Mouse (Mus musculus): ENCODE measurements around the gene Adamts2. TPM values are rescaled to one million over a fixed set of nuclear protein-coding genes. Genes with fewer than 3 reads are reported as not detected.

Gene Adamts2
- polyA plus RNA-seq, 1 experiment from 2014 or later, result 9.7 TPM

DNA sequence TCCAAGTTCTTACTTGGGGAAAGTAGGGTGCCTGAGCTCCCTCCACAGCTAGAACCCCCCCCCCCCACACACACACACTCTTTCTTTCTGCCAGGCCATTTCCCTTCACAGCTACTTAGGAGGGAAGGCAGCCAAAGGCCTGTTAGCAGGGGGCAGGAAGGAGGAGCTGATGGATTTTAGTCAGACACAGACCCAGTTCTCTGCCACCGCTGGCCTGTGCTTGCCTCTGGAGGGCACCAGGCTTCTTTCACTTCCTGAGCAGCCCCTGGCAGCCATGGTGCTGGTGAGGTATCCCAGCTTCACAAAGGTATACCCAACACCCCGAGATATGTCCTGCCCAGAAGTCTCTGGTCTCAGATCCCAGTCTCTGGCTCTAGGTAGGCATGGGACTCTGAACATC is 22.4 kb downstream of the Adamts2 start:
- WGBS, result 47% methylated on average over 2 of the region's 2 CpGs

DNA sequence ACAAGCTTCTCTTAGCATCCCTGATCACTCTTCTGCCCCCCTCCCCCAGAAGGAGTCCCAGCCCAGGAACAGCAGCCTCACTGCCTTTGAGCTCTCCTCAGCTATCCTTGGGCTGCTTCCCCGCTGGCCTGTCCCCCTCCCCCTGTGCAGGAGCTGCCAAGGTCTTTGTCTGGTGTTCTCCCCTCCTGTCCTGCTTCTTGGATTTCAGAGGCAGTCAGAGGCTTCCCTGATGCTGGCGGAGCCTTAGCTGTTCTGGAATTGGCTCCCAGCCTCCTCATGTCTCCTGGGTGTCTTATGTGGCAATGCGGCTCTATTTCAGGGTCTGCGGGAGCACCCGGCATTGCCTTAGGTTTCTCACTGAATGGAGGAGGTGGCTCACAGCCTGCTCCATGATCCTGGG is 22.8 kb downstream of the Adamts2 start:
- Histone ChIP-seq H3K27ac (peak overlapping the region; percentile 20; the same call in 1 of the 2 replicates), H3K27me3 (peaks cover 7% of the 10 kb centered on the region; the same call in 1 of the 2 replicates), H3K4me1 (replicated peaks) (peaks cover 25% of the 10 kb centered on the region), H3K4me2 (no peak overlapping the region), H3K9ac (no peak overlapping the region), H3K9me3 (replicated peaks) (no peaks in the 10 kb centered on the region), H3K36me3 (no peaks in the 10 kb centered on the region), H3K4me3 (no peak overlapping the region)
- ATAC-seq (replicated peaks; ENCODE audit: insufficient number of reproducible peaks, insufficient read depth, low FRiP score, low read depth), result no peak
- WGBS, result 41% methylated on average over 5 of the region's 5 CpGs

More for the DNA sequence above, 22.4 kb downstream of the Adamts2 start:
- no peak for ATAC-seq (replicated peaks; ENCODE audit: insufficient number of reproducible peaks, insufficient read depth, low FRiP score, low read depth)
- H3K4me1 ChIP-seq (replicated peaks), result peaks cover 25% of the 10 kb centered on the region
- H3K27me3 ChIP-seq, result peaks cover 7% of the 10 kb centered on the region; the same call in 1 of the 2 replicates
- H3K4me2 ChIP-seq, result no peak overlapping the region
- H3K36me3 ChIP-seq, result no peaks in the 10 kb centered on the region
- H3K9me3 ChIP-seq (replicated peaks), result no peaks in the 10 kb centered on the region
- H3K27ac ChIP-seq, result peak overlapping the region; percentile 20; the same call in 1 of the 2 replicates
- no peak overlapping the region for H3K9ac ChIP-seq
- no peak overlapping the region for H3K4me3 ChIP-seq

DNA sequence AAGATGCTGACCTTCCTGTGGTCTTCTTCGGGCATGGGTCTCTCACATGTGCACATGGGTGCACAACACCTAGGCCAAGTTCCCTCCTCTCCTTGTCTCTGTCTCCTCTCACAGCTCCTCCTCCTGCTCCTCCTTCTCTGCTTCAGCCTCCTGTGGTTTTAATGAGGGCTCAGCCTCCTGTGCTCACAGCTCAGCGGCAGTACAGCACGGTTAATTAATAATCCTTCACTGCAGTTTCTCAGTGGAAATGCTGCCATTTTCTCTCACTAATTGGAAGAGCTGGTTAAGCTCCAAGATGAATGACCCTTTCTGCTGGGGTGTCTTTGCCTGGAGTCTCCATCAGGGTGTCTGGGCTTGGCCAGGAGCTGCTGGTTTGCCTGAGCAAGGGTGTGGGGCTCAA is 27.0 kb downstream of the Adamts2 start:
- Histone ChIP-seq H3K27ac (no peak overlapping the region), H3K9ac (no peak overlapping the region), H3K36me3 (no peaks in the 10 kb centered on the region), H3K4me3 (no peak overlapping the region), H3K9me3 (replicated peaks) (no peaks in the 10 kb centered on the region), H3K27me3 (peaks cover 7% of the 10 kb centered on the region; the same call in 1 of the 2 replicates), H3K4me1 (replicated peaks) (peaks cover 26% of the 10 kb centered on the region), H3K4me2 (no peak overlapping the region)
- 48% methylated on average over 3 of the region's 3 CpGs for WGBS
- ATAC-seq (replicated peaks; ENCODE audit: insufficient number of reproducible peaks, insufficient read depth, low FRiP score, low read depth), result no peak

DNA sequence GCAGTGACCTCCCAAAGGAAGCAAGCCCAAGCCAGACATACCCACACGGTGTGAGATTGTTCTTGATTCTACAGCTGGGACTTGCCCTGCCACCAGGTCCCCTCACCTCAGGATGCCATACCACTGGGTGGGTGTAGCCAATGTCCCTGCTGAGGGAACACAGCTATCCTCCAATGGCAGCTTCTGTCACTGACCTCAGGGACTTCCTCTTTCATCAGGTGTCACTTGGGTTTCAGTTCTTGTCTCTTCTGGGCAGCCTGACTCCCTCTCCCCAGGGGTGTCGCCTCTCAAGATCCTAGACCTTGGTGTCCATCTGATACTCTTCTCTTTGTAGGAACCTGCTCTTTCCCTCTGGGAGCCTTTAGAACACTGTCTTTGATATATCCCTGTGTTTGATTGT is 28.6 kb downstream of the Adamts2 start:
- Histone ChIP-seq H3K9me3 (replicated peaks) (no peaks in the 10 kb centered on the region), H3K9ac (no peak overlapping the region), H3K4me1 (replicated peaks) (peaks cover 24% of the 10 kb centered on the region), H3K4me3 (no peak overlapping the region), H3K27ac (no peak overlapping the region), H3K4me2 (no peak overlapping the region), H3K36me3 (no peaks in the 10 kb centered on the region), H3K27me3 (peaks cover 2% of the 10 kb centered on the region; the same call in 1 of the 2 replicates)
- WGBS, result 65% methylated on average over 2 of the region's 2 CpGs
- ATAC-seq (replicated peaks; ENCODE audit: insufficient number of reproducible peaks, insufficient read depth, low FRiP score, low read depth), result no peak

DNA sequence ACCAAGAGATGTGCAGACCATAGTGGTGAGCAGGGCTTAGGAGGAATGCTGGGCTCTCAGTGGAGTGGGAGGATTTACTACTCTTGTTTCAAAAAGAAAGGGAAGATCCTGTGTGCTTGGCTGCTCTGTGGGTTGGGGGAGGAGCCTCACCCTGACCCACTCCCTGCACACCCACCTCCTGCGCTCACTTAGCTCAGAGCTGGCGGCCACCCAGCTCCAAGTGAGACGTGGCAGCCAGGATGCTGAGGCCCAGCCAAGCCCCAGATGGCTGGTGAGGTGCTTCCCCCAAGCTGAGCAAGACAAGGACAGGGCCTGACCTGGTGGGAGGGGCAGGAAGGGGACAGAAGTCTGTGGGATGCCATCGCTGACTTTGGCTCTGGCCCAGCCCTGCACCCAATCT is 30.4 kb downstream of the Adamts2 start:
- Histone ChIP-seq H3K4me3 (no peak overlapping the region), H3K9ac (no peak overlapping the region), H3K4me1 (replicated peaks) (peaks cover 32% of the 10 kb centered on the region), H3K36me3 (no peaks in the 10 kb centered on the region), H3K4me2 (no peak overlapping the region), H3K27me3 (no peaks in the 10 kb centered on the region), H3K27ac (peak overlapping the region; percentile 74), H3K9me3 (replicated peaks) (no peaks in the 10 kb centered on the region)
- WGBS, result 7% methylated on average over 4 of the region's 4 CpGs
- peak; percentile 91 for ATAC-seq (replicated peaks; ENCODE audit: insufficient number of reproducible peaks, insufficient read depth, low FRiP score, low read depth)

- Histone ChIP-seq H3K27me3 (no peaks in the 10 kb centered on the region), H3K9me3 (replicated peaks) (no peaks in the 10 kb centered on the region), H3K9ac (no peak overlapping the region), H3K36me3 (no peaks in the 10 kb centered on the region), H3K4me3 (no peak overlapping the region), H3K27ac (0 out of 2 replicates have a peak overlapping the region, but pooled peaks have one; percentile 10), H3K4me1 (replicated peaks) (peaks cover 32% of the 10 kb centered on the region), H3K4me2 (no peak overlapping the region)
- 61% methylated on average over 2 of the region's 2 CpGs for WGBS
- ATAC-seq (replicated peaks; ENCODE audit: insufficient number of reproducible peaks, insufficient read depth, low FRiP score, low read depth), result no peak
Measured at GRCm38 (mm10) chr11:50635051-50635590, 33.2 kb downstream of the Adamts2 start.

DNA sequence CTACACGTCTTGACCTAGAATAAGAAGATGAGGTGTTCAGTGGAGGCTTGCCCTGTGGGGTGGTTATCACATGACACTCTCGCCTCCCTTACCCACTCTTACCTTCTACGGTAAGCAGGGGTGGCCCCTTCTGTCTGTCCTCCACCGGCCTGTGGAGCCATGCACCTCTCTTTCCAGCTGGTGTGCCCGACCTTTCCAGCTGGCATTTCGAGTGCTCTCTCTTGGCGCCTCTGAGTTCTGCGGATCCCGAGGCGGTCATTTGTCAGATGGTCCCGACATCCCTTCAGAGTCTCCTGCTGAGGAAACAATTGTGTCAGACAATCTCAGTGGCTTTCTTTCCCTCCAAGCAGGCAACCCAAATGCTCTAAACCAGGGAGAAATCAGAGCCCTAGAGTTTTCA is 35.1 kb downstream of the Adamts2 start:
- Histone ChIP-seq H3K27ac (no peak overlapping the region), H3K4me1 (replicated peaks) (peaks cover 27% of the 10 kb centered on the region), H3K27me3 (no peaks in the 10 kb centered on the region), H3K4me2 (no peak overlapping the region), H3K9me3 (replicated peaks) (no peaks in the 10 kb centered on the region), H3K9ac (no peak overlapping the region), H3K4me3 (no peak overlapping the region), H3K36me3 (no peaks in the 10 kb centered on the region)
- 90% methylated on average over 11 of the region's 11 CpGs for WGBS
- ATAC-seq (replicated peaks; ENCODE audit: insufficient number of reproducible peaks, insufficient read depth, low FRiP score, low read depth), result no peak

- no peak overlapping the region for H3K4me2 ChIP-seq
- H3K9me3 ChIP-seq (replicated peaks), result no peaks in the 10 kb centered on the region
- no peak overlapping the region for H3K9ac ChIP-seq
- H3K27me3 ChIP-seq, result no peaks in the 10 kb centered on the region
- H3K36me3 ChIP-seq, result no peaks in the 10 kb centered on the region
- H3K27ac ChIP-seq, result no peak overlapping the region
- peaks cover 18% of the 10 kb centered on the region for H3K4me1 ChIP-seq (replicated peaks)
- WGBS, result 90% methylated on average over 13 of the region's 13 CpGs
- H3K4me3 ChIP-seq, result no peak overlapping the region
- no peak for ATAC-seq (replicated peaks; ENCODE audit: insufficient number of reproducible peaks, insufficient read depth, low FRiP score, low read depth)
Measured at GRCm38 (mm10) chr11:50638197-50638867, 36.4 kb downstream of the Adamts2 start.

DNA sequence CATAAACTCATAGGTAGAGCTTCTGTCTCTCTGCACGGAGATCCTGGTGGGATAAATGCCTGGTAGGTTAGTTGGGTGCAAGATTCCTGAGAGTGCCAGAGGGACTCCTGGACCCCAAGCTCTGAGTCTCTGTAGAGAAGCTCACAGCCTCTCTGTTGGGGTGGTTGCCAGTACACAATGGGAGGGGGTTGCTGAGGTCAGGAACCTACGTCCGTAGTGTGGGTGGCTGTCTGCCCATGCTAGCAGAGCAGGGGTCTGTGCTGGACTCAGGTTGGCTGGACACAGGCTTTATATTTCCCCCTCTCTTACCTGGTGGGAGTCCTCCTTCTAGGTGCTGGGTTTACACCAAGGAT is 37.0 kb downstream of the Adamts2 start:
- Histone ChIP-seq H3K36me3 (no peaks in the 10 kb centered on the region), H3K27ac (no peak overlapping the region), H3K27me3 (no peaks in the 10 kb centered on the region), H3K9me3 (replicated peaks) (no peaks in the 10 kb centered on the region), H3K4me1 (replicated peaks) (peaks cover 18% of the 10 kb centered on the region), H3K4me2 (no peak overlapping the region), H3K9ac (no peak overlapping the region), H3K4me3 (no peak overlapping the region)
- 74% methylated on average over 3 of the region's 3 CpGs for WGBS
- no peak for ATAC-seq (replicated peaks; ENCODE audit: insufficient number of reproducible peaks, insufficient read depth, low FRiP score, low read depth)

GRCm38 (mm10) chr11:50642583-50642982 is 40.7 kb downstream of the Adamts2 start:
- no peaks in the 10 kb centered on the region for H3K27me3 ChIP-seq
- no peaks in the 10 kb centered on the region for H3K9me3 ChIP-seq (replicated peaks)
- no peak for ATAC-seq (replicated peaks; ENCODE audit: insufficient number of reproducible peaks, insufficient read depth, low FRiP score, low read depth)
- H3K4me2 ChIP-seq, result no peak overlapping the region
- no peaks in the 10 kb centered on the region for H3K36me3 ChIP-seq
- H3K9ac ChIP-seq, result no peak overlapping the region
- H3K27ac ChIP-seq, result no peak overlapping the region
- peaks cover 10% of the 10 kb centered on the region for H3K4me1 ChIP-seq (replicated peaks)
- WGBS, result 41% methylated on average over 3 of the region's 3 CpGs
- H3K4me3 ChIP-seq, result no peak overlapping the region

DNA sequence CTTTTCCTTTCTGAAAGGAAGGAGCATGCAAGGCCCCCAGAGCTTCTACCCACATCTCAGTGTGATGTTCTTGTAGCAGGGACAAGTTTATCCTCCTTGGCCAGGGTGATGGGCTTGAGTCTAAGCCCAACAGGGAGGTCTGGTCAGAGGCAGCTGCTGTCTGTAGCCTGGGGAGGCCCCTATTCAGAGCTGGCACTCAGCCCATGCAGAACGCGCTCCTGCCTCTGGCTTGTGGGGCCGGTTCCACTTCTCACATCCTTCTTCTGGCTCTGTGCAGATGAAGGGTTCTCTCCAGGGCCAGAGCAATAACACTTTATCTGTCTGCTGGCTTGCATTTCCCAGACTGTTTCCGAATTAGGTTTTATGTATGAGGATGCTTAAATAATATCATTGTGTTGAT is 44.3 kb downstream of the Adamts2 start:
- Histone ChIP-seq H3K27ac (0 out of 2 replicates have a peak overlapping the region, but pooled peaks have one; percentile 45), H3K9me3 (replicated peaks) (0 out of 2 replicates have a peak, but pooled peaks cover 4% of the 10 kb centered on the region), H3K4me3 (no peak overlapping the region), H3K27me3 (no peaks in the 10 kb centered on the region), H3K4me1 (replicated peaks) (peaks cover 10% of the 10 kb centered on the region), H3K36me3 (no peaks in the 10 kb centered on the region), H3K9ac (no peak overlapping the region), H3K4me2 (no peak overlapping the region)
- WGBS, result 26% methylated on average over 4 of the region's 4 CpGs
- ATAC-seq (replicated peaks; ENCODE audit: insufficient number of reproducible peaks, insufficient read depth, low FRiP score, low read depth), result peak; percentile 74
